Mouse (Mus musculus) neutrophil, adult 5-6 weeks (primary cell): ENCODE measurements around the gene Dapk2. TPM values are rescaled to one million over a fixed set of nuclear protein-coding genes. Genes with fewer than 3 reads are reported as not detected.

ENCODE experiments used
- ATAC-seq: fragments of 151-379, 151-347 bp; 2 replicates; pipeline ENCODE4 v1.8.0; 2017; ENCODE audit warnings: mild to moderate bottlenecking, moderate TSS enrichment; ENCODE audit not compliant: insufficient number of reproducible peaks, poor library complexity, low FRiP score, severe bottlenecking; ENCODE audit errors: extremely low read depth
- total RNA-seq: library from RNA; stranded (forward); fragments of 200-1000 nt; gene quantifications from 2 replicates; pipeline ENCODE4 v1.2.3, GENCODE M21; 2017

Dapk2 gene
- total RNA-seq, 1 experiment from 2014 or later, result 0.93 TPM

GRCm38 (mm10) chr9:66131466-66131865, 26.6 kb upstream of the Dapk2 start:
- no peak for ATAC-seq

- no peak for ATAC-seq
Measured at GRCm38 (mm10) chr9:66135967-66136366, 22.1 kb upstream of the Dapk2 start.

GRCm38 (mm10) chr9:66138193-66138592, 19.8 kb upstream of the Dapk2 start:
- no peak for ATAC-seq

GRCm38 (mm10) chr9:66142265-66142664, 15.8 kb upstream of the Dapk2 start:
- no peak for ATAC-seq

- ATAC-seq, result peak; percentile 81; the same call in 1 of the 2 replicates
Measured at GRCm38 (mm10) chr9:66144248-66144647, 13.8 kb upstream of the Dapk2 start.

GRCm38 (mm10) chr9:66146141-66146540, 11.9 kb upstream of the Dapk2 start:
- no peak for ATAC-seq

- no peak for ATAC-seq
Measured at GRCm38 (mm10) chr9:66152011-66152410, 6.0 kb upstream of the Dapk2 start.

GRCm38 (mm10) chr9:66153594-66153993, 4.4 kb upstream of the Dapk2 start:
- no peak for ATAC-seq

- ATAC-seq, result no peak
Measured at GRCm38 (mm10) chr9:66154013-66154412, 4.0 kb upstream of the Dapk2 start.

GRCm38 (mm10) chr9:66155534-66155933, 2.5 kb upstream of the Dapk2 start:
- no peak for ATAC-seq

GRCm38 (mm10) chr9:66158885-66159430, 935 bp downstream of the Dapk2 start:
- ATAC-seq, result no peak

- ATAC-seq, result no peak
Measured at GRCm38 (mm10) chr9:66160155-66160554, 2.1 kb downstream of the Dapk2 start.

- ATAC-seq, result no peak
Measured at GRCm38 (mm10) chr9:66162995-66163394, 5.0 kb downstream of the Dapk2 start.

GRCm38 (mm10) chr9:66167222-66167621, 9.2 kb downstream of the Dapk2 start:
- ATAC-seq, result no peak

- ATAC-seq, result no peak
Measured at GRCm38 (mm10) chr9:66168233-66168632, 10.2 kb downstream of the Dapk2 start.

- ATAC-seq, result no peak
Measured at GRCm38 (mm10) chr9:66170506-66170905, 12.5 kb downstream of the Dapk2 start.

- no peak for ATAC-seq
Measured at GRCm38 (mm10) chr9:66171275-66171921, 13.4 kb downstream of the Dapk2 start.

- ATAC-seq, result no peak
Measured at GRCm38 (mm10) chr9:66173316-66173855, 15.4 kb downstream of the Dapk2 start.

GRCm38 (mm10) chr9:66174985-66175384, 17.0 kb downstream of the Dapk2 start:
- no peak for ATAC-seq

GRCm38 (mm10) chr9:66177975-66178374, 20.0 kb downstream of the Dapk2 start:
- ATAC-seq, result no peak

GRCm38 (mm10) chr9:66179795-66180194, 21.8 kb downstream of the Dapk2 start:
- ATAC-seq, result no peak
